Mouse (Mus musculus): Measurements from ENCODE around the gene Lactb. TPM values are rescaled to one million over a fixed set of nuclear protein-coding genes. Genes with fewer than 3 reads are reported as not detected.
A peak's percentile ranks its signal among the peaks of the same experiment; 100 is the strongest.

Lactb gene
- polyA plus RNA-seq, 1 experiment from 2014 or later = 7.2 TPM

GRCm38 (mm10) chr9:66978468-66978867 lies 3.2 kb upstream of the Lactb start:
- no peak overlapping the region for H3K4me2 ChIP-seq
- no peak overlapping the region for H3K27ac ChIP-seq
- ATAC-seq (ENCODE audit: borderline replicate concordance, extremely low read depth, low FRiP score, low TSS enrichment) = no peak
- H3K9ac ChIP-seq = no peak overlapping the region
- H3K4me3 ChIP-seq = no peak overlapping the region
- peaks cover 6% of the 10 kb centered on the region for H3K4me1 ChIP-seq
- WGBS = 69% methylated on average over 1 of the region's 1 CpGs
- no peaks in the 10 kb centered on the region for H3K9me3 ChIP-seq
- H3K36me3 ChIP-seq = no peaks in the 10 kb centered on the region
- no peaks in the 10 kb centered on the region for H3K27me3 ChIP-seq

GRCm38 (mm10) chr9:66977982-66978381 lies 2.7 kb upstream of the Lactb start:
- Histone ChIP-seq H3K4me1 (peaks cover 6% of the 10 kb centered on the region), H3K27ac (no peak overlapping the region), H3K4me2 (no peak overlapping the region), H3K4me3 (no peak overlapping the region), H3K9ac (no peak overlapping the region), H3K27me3 (no peaks in the 10 kb centered on the region), H3K36me3 (no peaks in the 10 kb centered on the region), H3K9me3 (no peaks in the 10 kb centered on the region)
- ATAC-seq (ENCODE audit: borderline replicate concordance, extremely low read depth, low FRiP score, low TSS enrichment) = no peak
- WGBS = 88% methylated on average over 1 of the region's 1 CpGs

- Histone ChIP-seq H3K27ac (no peak overlapping the region), H3K4me3 (no peak overlapping the region), H3K36me3 (no peaks in the 10 kb centered on the region), H3K4me2 (no peak overlapping the region), H3K9ac (no peak overlapping the region), H3K9me3 (no peaks in the 10 kb centered on the region), H3K27me3 (no peaks in the 10 kb centered on the region), H3K4me1 (peaks cover 6% of the 10 kb centered on the region)
- ATAC-seq (ENCODE audit: borderline replicate concordance, extremely low read depth, low FRiP score, low TSS enrichment) = no peak
- 72% methylated on average over 5 of the region's 5 CpGs for WGBS
Observed at GRCm38 (mm10) chr9:66977121-66977520, 1.8 kb upstream of the Lactb start.

GRCm38 (mm10) chr9:66974721-66975225 lies 511 bp downstream of the Lactb start:
- H3K9ac ChIP-seq = peak overlapping the region; percentile 75
- no peaks in the 10 kb centered on the region; the same call in 1 of the 2 replicates for H3K36me3 ChIP-seq
- no peaks in the 10 kb centered on the region for H3K27me3 ChIP-seq
- H3K4me1 ChIP-seq = peaks cover 6% of the 10 kb centered on the region
- ATAC-seq (ENCODE audit: borderline replicate concordance, extremely low read depth, low FRiP score, low TSS enrichment) = peak; percentile 77
- peak overlapping the region; percentile 92 for H3K4me3 ChIP-seq
- 0% methylated on average over 41 of the region's 41 CpGs for WGBS
- peak overlapping the region; percentile 92 for H3K4me2 ChIP-seq
- H3K27ac ChIP-seq = peak overlapping the region; percentile 91
- no peaks in the 10 kb centered on the region for H3K9me3 ChIP-seq

- Histone ChIP-seq H3K9me3 (no peaks in the 10 kb centered on the region), H3K4me3 (no peak overlapping the region), H3K27ac (no peak overlapping the region), H3K4me1 (peaks cover 6% of the 10 kb centered on the region), H3K4me2 (no peak overlapping the region), H3K27me3 (no peaks in the 10 kb centered on the region), H3K36me3 (peaks cover 4% of the 10 kb centered on the region; the same call in 1 of the 2 replicates), H3K9ac (no peak overlapping the region)
- no peak for ATAC-seq (ENCODE audit: borderline replicate concordance, extremely low read depth, low FRiP score, low TSS enrichment)
- WGBS = 84% methylated on average over 8 of the region's 8 CpGs
Observed at GRCm38 (mm10) chr9:66971116-66971515, 4.2 kb downstream of the Lactb start.

GRCm38 (mm10) chr9:66967492-66967891 lies 7.8 kb downstream of the Lactb start:
- no peaks in the 10 kb centered on the region for H3K9me3 ChIP-seq
- no peak overlapping the region for H3K9ac ChIP-seq
- no peaks in the 10 kb centered on the region for H3K27me3 ChIP-seq
- ATAC-seq (ENCODE audit: borderline replicate concordance, extremely low read depth, low FRiP score, low TSS enrichment) = no peak
- WGBS = 51% methylated on average over 8 of the region's 8 CpGs
- peaks cover 4% of the 10 kb centered on the region; the same call in 1 of the 2 replicates for H3K36me3 ChIP-seq
- no peak overlapping the region for H3K4me3 ChIP-seq
- H3K27ac ChIP-seq = no peak overlapping the region
- H3K4me1 ChIP-seq = no peaks in the 10 kb centered on the region
- H3K4me2 ChIP-seq = no peak overlapping the region

- Histone ChIP-seq H3K4me1 (no peaks in the 10 kb centered on the region), H3K9me3 (no peaks in the 10 kb centered on the region), H3K4me3 (no peak overlapping the region), H3K27me3 (no peaks in the 10 kb centered on the region), H3K27ac (no peak overlapping the region), H3K9ac (no peak overlapping the region), H3K4me2 (no peak overlapping the region), H3K36me3 (no peaks in the 10 kb centered on the region)
- 70% methylated on average over 3 of the region's 3 CpGs for WGBS
- ATAC-seq (ENCODE audit: borderline replicate concordance, extremely low read depth, low FRiP score, low TSS enrichment) = no peak
Observed at GRCm38 (mm10) chr9:66961478-66961877, 13.8 kb downstream of the Lactb start.

GRCm38 (mm10) chr9:66957451-66957850 lies 17.8 kb downstream of the Lactb start:
- no peak overlapping the region for H3K27ac ChIP-seq
- H3K4me2 ChIP-seq = no peak overlapping the region
- 86% methylated on average over 3 of the region's 3 CpGs for WGBS
- H3K9ac ChIP-seq = no peak overlapping the region
- no peaks in the 10 kb centered on the region for H3K36me3 ChIP-seq
- H3K9me3 ChIP-seq = no peaks in the 10 kb centered on the region
- no peaks in the 10 kb centered on the region for H3K4me1 ChIP-seq
- ATAC-seq (ENCODE audit: borderline replicate concordance, extremely low read depth, low FRiP score, low TSS enrichment) = no peak
- H3K27me3 ChIP-seq = no peaks in the 10 kb centered on the region
- no peak overlapping the region for H3K4me3 ChIP-seq

- H3K4me3 ChIP-seq = no peak overlapping the region
- H3K4me1 ChIP-seq = no peaks in the 10 kb centered on the region
- no peaks in the 10 kb centered on the region for H3K9me3 ChIP-seq
- H3K4me2 ChIP-seq = no peak overlapping the region
- H3K36me3 ChIP-seq = peaks cover 10% of the 10 kb centered on the region
- no peak overlapping the region for H3K27ac ChIP-seq
- H3K9ac ChIP-seq = no peak overlapping the region
- WGBS = 62% methylated on average over 2 of the region's 2 CpGs
- H3K27me3 ChIP-seq = no peaks in the 10 kb centered on the region
- ATAC-seq (ENCODE audit: borderline replicate concordance, extremely low read depth, low FRiP score, low TSS enrichment) = no peak
Observed at GRCm38 (mm10) chr9:66952886-66953285, 22.4 kb downstream of the Lactb start.

- peaks cover 12% of the 10 kb centered on the region for H3K36me3 ChIP-seq
- H3K9me3 ChIP-seq = no peaks in the 10 kb centered on the region
- H3K27ac ChIP-seq = no peak overlapping the region
- ATAC-seq (ENCODE audit: borderline replicate concordance, extremely low read depth, low FRiP score, low TSS enrichment) = no peak
- H3K9ac ChIP-seq = no peak overlapping the region
- H3K27me3 ChIP-seq = no peaks in the 10 kb centered on the region
- 74% methylated on average over 8 of the region's 8 CpGs for WGBS
- H3K4me2 ChIP-seq = no peak overlapping the region
- H3K4me3 ChIP-seq = no peak overlapping the region
- no peaks in the 10 kb centered on the region for H3K4me1 ChIP-seq
Observed at GRCm38 (mm10) chr9:66952321-66952720, 23.0 kb downstream of the Lactb start.

- Histone ChIP-seq H3K4me2 (no peak overlapping the region), H3K27ac (no peak overlapping the region), H3K4me1 (peaks cover 10% of the 10 kb centered on the region; the same call in 1 of the 2 replicates), H3K9ac (no peak overlapping the region), H3K4me3 (no peak overlapping the region), H3K9me3 (no peaks in the 10 kb centered on the region), H3K36me3 (peaks cover 12% of the 10 kb centered on the region), H3K27me3 (no peaks in the 10 kb centered on the region)
- no peak for ATAC-seq (ENCODE audit: borderline replicate concordance, extremely low read depth, low FRiP score, low TSS enrichment)
- 94% methylated on average over 2 of the region's 2 CpGs for WGBS
Observed at GRCm38 (mm10) chr9:66948536-66948935, 26.7 kb downstream of the Lactb start.

- H3K4me2 ChIP-seq = peak within 1 kb of the TSS; percentile 76
- H3K9me3 ChIP-seq = no peaks in the 10 kb centered on the region
- peak; percentile 98 for ATAC-seq (ENCODE audit: borderline replicate concordance, extremely low read depth, low FRiP score, low TSS enrichment)
- H3K4me1 ChIP-seq = peaks cover 12% of the 10 kb centered on the region; the same call in 1 of the 2 replicates
- peak within 1 kb of the TSS; percentile 82 for H3K4me3 ChIP-seq
- no peaks in the 10 kb centered on the region for H3K27me3 ChIP-seq
- H3K36me3 ChIP-seq = peaks cover 12% of the 10 kb centered on the region
- WGBS = under 1% methylated on average over 77 of the region's 77 CpGs
- peak within 1 kb of the TSS; percentile 87 for H3K9ac ChIP-seq
- peak within 1 kb of the TSS; percentile 93 for H3K27ac ChIP-seq
Observed at GRCm38 (mm10) chr9:66945647-66946641, 29.3 kb downstream of the Lactb start, which contains the start of gene Rps27l. Gene Rps27l, plus strand, starts transcription at chr9:66946086.
